Mouse (Mus musculus) skeletal muscle tissue, postnatal 0 days (tissue): ENCODE measurements around the gene Zbtb32. TPM values are rescaled to one million over a fixed set of nuclear protein-coding genes. Genes with fewer than 3 reads are reported as not detected.

Experiments
- microRNA-seq, 2 experiments: library from miRNA; unstranded; fragments of <30 nt; microRNA quantifications; one replicate each; pipeline ENCODE4; 2016
- polyA plus RNA-seq: library from polyadenylated mRNA; unstranded; fragments of >200 nt; fragmentation: Nextera tagmentation; extraction: Ambion mirVana; gene quantifications from 2 replicates; pipeline ENCODE4 v1.2.1, GENCODE M21; 2015

The Zbtb32 gene
- 0.10 and 0.15 TPM in 2 replicates for polyA plus RNA-seq

DNA sequence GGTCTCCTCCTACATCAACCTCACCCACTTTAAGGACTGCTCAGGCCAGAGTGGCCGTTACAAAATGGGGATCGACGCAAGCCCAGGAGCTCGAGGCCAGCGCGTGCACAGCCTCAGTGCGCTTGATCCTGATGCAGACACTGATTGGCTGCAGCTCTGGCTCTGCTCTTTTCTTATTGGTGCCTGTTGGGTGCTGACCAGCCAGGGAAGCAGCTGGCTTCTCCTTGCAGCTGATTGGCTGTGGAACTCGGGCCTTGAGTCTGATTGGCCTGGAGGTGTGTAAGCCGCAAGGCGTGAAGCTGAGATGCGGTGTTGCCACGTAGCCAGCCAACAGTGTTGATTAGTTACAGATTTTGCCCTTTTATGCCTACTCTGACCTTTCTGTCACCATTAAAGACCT is at the start of gene Zbtb32:
Gene Zbtb32 (minus strand): TSS at position 124 of the 400 bp plus-strand sequence.

GRCm38 (mm10) chr7:30635752-30636151 is 37.0 kb upstream of the Zbtb32 start, which contains the start of gene Etv2:
Gene Etv2 (minus strand): TSS chr7:30635852.

DNA sequence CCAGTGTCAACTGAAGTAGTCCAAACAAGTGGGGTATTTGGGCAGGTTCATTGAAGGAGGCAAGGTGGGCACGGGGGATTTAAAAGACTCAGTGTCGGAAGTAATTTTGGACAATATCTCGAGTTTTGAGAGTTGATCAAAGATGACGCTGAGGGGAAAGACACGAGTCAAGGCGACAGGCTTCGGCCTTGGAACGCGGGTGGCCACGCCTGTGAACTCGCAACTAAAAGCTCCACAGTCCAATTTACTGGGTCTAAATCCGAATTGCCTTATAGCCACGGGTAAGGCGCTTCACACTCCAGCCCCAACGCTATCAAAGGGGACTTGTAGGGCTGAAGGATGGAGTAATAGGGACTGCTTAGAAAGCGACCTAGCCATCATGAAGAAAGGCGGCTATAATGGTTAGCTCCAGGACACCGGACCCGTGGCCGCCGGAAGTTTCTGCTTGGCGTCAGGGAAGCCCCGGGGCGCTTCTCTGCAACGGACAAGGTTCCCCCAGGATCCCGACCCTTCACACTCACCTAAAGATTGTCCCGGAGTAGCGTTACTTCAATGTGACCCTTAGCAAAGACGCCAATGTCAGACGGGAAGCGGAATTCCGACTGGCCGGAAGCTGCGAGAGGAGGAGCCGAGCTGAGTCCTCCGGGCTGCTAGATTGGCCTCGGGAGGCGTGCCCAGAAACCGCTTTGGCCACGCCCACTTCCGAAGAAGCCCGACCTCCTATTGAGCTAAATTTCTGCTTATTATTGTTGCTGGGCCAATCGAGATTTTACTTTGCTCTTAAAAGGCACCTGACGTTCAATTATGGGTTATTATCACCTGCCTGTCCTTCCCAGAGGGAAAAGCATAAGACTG is 27.0 kb upstream of the Zbtb32 start, which contains the start of gene Cox6b1:
Gene Cox6b1 (minus strand): TSS at position 622 of the 855 bp plus-strand sequence.

DNA sequence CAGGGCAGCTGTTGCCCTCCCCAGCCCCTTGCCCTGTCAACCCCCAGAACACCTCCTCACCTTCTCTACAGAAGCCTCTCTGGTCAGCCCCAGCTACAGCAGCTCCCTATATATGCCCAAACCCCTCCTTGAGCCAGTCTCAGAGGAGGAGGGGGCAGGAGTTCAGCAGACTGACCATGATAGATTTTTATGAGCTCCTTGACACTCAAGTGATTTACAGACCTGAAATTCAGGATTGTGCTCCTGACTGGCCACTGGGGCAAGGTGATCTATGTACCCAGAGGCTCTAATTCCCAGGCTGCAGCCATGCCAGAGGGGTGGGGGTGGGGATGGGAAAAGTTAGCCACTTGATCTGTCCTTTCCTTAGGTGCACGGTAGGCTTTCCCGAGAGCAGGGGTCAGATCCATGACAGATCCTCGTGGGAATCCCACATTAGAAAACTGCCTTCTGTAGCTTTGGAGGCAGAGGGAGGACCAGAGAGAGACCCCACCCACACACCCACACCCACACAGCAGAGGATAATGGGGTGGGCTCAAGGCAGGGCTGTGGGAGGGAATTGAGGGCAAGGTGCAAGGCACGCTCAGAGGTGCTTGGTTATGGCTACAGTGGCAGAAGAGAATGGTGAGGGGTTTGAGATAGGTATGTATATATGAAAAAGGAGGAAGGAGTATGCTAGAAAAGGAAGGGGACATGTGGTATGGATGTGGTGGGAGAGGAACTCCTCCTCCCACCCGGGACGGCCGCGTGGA is 14.1 kb upstream of the Zbtb32 start, which contains the start of gene Upk1a:
Gene Upk1a (minus strand): TSS at position 194 of the 749 bp plus-strand sequence.

DNA sequence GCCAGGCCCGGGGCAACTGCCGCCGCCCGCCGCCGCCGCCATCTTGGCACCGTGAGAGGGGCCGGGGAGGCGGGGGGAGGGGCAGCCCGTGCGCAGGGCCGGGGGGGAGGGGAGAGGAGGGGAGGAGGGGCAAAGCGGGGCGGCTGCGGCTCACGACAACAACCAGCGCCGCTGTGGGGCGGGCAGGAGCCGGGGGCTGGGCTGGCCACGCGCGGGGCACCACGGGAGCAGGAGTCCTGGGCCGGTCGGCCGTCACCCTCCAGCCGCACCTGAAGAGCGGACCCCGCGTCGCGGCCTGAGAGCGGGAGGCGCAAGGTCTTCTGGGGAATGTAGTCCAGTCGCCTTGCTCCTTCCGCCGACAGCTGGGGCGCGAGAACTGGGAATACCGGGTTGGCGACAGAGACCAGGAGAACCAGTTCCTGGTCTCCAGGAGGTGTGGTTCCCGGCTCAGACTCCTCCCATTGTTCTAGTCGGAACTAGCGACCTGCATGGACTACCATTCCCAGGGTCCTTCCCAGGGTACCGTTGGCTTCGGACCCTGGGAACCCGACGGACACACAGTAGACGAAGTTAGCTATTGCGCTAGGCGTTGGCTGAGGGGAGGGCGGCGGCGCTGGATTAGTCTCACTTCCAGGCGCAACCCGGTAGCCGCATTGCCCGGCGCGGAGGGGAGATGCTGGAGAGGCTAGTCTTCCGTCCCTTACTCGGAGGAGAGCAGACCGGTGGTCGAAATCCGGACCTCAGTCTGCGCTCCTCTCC is 9.9 kb downstream of the Zbtb32 start, which contains the start of gene Kmt2b:
Gene Kmt2b (minus strand): TSS at position 51 of the 759 bp plus-strand sequence.

GRCm38 (mm10) chr7:30564970-30565571 is 33.6 kb downstream of the Zbtb32 start, which contains the start of gene Igflr1:
Gene Igflr1 (plus strand): TSS chr7:30565427.

GRCm38 (mm10) chr7:30563117-30563905 is 35.4 kb downstream of the Zbtb32 start, which contains the start of the genes U2af1l4, Gm49396 and Psenen:
Gene U2af1l4 (plus strand): TSS chr7:30563301.
Gene Gm49396 (plus strand): TSS chr7:30563344.
Gene Psenen (minus strand): TSS chr7:30563627.

DNA sequence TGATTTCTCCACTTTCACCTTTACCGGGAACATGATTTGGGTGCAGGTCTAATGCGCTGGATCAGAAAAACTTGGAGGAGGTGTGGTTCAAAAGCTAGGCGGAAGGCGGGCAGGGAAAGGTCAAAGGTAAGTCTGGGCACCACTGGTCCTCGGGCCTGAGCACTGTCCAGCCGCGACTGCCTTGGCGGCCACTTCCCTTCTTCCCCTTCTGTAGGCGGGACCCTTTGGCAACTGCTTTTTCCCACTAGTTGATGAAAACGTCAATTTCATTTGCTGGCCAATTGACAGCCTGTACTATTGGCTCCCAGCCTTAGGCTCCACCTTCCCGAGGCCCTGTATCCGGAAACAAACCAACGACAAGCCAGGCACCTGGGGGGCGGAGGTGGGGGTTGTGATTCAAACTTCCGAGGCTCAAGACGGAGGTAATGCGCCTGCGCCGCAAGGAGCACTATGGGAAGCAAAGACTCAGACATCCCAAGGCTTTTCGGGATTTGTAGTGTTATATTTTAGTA is 39.2 kb downstream of the Zbtb32 start, which contains the start of gene Lin37:
Gene Lin37 (minus strand): TSS at position 396 of the 512 bp plus-strand sequence.

DNA sequence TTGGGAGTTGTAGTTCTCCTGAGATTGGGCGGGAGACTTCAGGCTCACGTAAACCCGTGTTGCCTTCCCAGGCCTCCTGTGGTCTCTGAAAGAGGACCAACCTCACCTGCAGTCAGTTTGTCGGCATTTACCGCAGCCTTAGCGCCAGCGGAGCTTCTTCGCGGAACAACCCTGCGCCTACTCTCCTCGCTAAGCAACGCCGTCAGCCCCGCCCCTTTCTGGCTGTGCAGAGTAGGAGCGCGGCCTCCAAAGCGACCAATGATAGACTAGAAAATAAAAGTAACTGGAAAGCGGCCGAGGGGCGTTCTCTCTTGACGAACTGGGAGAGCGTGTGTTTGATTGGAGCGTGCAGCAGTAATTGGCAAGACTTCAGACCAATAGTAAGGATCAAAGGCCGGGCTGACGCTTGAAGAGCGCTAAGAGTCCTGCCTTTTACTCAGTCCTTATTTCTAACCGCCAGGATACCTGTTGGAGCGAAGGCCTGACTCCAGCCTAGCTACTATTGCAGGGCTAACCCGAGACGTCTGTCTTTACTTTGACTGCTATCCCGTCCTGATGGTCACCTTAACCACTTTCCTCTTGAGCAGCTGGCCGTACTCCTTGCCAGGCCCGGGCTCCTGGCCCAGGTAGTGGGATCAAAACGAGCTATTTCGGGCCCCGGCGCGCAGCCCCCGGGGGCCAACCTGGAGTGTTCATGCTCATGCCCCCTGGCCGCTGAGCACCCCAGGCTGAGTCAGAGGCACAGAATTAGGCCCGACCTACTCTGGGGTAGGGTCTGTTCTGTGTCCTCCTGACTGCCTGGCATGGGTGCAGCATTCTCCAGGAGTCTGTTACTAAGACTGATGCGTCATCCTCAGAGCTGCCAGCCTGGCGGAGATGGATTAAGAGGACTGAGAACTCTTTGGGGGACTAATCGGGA is 46.3 kb downstream of the Zbtb32 start, which contains the start of the genes Hspb6 and Proser3:
Gene Hspb6 (plus strand): TSS at position 77 of the 919 bp plus-strand sequence.
Gene Proser3 (minus strand): TSS at position 198 of the 919 bp plus-strand sequence.

Small RNA genes within 50 kb of the gene (microRNA-seq; reads per million reads assigned to microRNA genes)
- gene Gm38670 (1.2 to 1.3 reads per million in 2 experiments), gene Mir3569 (0 reads per million in 2 experiments)

Other genes starting within 250 kb of the Zbtb32 start
- gene Lrfn3, start 236.1 kb downstream of the Zbtb32 start, polyA plus RNA-seq = 1.1 TPM in 2 replicates
- 68.8 and 91.3 TPM in 2 replicates for gene Tyrobp, start 185.1 kb downstream of the Zbtb32 start, polyA plus RNA-seq
- 2.9 and 3.6 TPM in 2 replicates for gene Hcst, start 179.1 kb downstream of the Zbtb32 start, polyA plus RNA-seq
- gene Nfkbid, start 177.2 kb downstream of the Zbtb32 start, polyA plus RNA-seq = 0.27 and 0.44 TPM in 2 replicates
- 2.2 and 2.6 TPM in 2 replicates for gene Aplp1, start 153.4 kb downstream of the Zbtb32 start, polyA plus RNA-seq
- gene Kirrel2, start 141.2 kb downstream of the Zbtb32 start, polyA plus RNA-seq = 0.09 and 0.23 TPM in 2 replicates
- 0.10 TPM in 1 of 2 replicates, not detected in the other for gene Nphs1, start 140.6 kb downstream of the Zbtb32 start, polyA plus RNA-seq
- 0.07 TPM in 1 of 2 replicates, not detected in the other for gene Prodh2, start 105.3 kb downstream of the Zbtb32 start, polyA plus RNA-seq
- 1.6 and 1.7 TPM in 2 replicates for gene Arhgap33, start 63.8 kb downstream of the Zbtb32 start, polyA plus RNA-seq
- 249 and 337 TPM in 2 replicates for gene Hspb6, start 46.7 kb downstream of the Zbtb32 start, polyA plus RNA-seq
- 3.3 TPM in 2 replicates for gene Proser3, start 46.6 kb downstream of the Zbtb32 start, polyA plus RNA-seq
- gene Lin37, start 39.1 kb downstream of the Zbtb32 start, polyA plus RNA-seq = 27.5 and 27.9 TPM in 2 replicates
- 84.5 and 85.4 TPM in 2 replicates for gene U2af1l4, start 35.6 kb downstream of the Zbtb32 start, polyA plus RNA-seq
- 3.2 and 3.3 TPM in 2 replicates for gene Gm49396, start 35.6 kb downstream of the Zbtb32 start, polyA plus RNA-seq
- 120 and 135 TPM in 2 replicates for gene Psenen, start 35.3 kb downstream of the Zbtb32 start, polyA plus RNA-seq
- 0.66 and 1.7 TPM in 2 replicates for gene Igflr1, start 33.5 kb downstream of the Zbtb32 start, polyA plus RNA-seq
- gene Kmt2b, start 10.2 kb downstream of the Zbtb32 start, polyA plus RNA-seq = 3.0 and 3.9 TPM in 2 replicates
- gene Upk1a, start 13.9 kb upstream of the Zbtb32 start, polyA plus RNA-seq = 0.39 and 0.53 TPM in 2 replicates
- 1,910 and 2,111 TPM in 2 replicates for gene Cox6b1, start 27.2 kb upstream of the Zbtb32 start, polyA plus RNA-seq
- not detected in 2 replicates for gene Etv2, start 36.9 kb upstream of the Zbtb32 start, polyA plus RNA-seq
- gene Rbm42, start 51.4 kb upstream of the Zbtb32 start, polyA plus RNA-seq = 65.4 and 67.4 TPM in 2 replicates
- 7.5 and 9.5 TPM in 2 replicates for gene Haus5, start 66.1 kb upstream of the Zbtb32 start, polyA plus RNA-seq
- not detected in 2 replicates for gene Pmis2, start 72.7 kb upstream of the Zbtb32 start, polyA plus RNA-seq
- 0.33 TPM in 1 of 2 replicates, not detected in the other for gene 2200002J24Rik, start 100.0 kb upstream of the Zbtb32 start, polyA plus RNA-seq
- gene Atp4a, start 113.3 kb upstream of the Zbtb32 start, polyA plus RNA-seq = 0.15 and 0.22 TPM in 2 replicates
- gene Tmem147, start 130.6 kb upstream of the Zbtb32 start, polyA plus RNA-seq = 227 and 250 TPM in 2 replicates
- 0.21 TPM in 1 of 2 replicates, not detected in the other for gene Gapdhs, start 144.8 kb upstream of the Zbtb32 start, polyA plus RNA-seq
- gene Sbsn, start 152.6 kb upstream of the Zbtb32 start, polyA plus RNA-seq = 0.45 and 25.6 TPM in 2 replicates
- gene Dmkn, start 164.8 kb upstream of the Zbtb32 start, polyA plus RNA-seq = 0.51 and 65.3 TPM in 2 replicates
- gene Krtdap, start 189.0 kb upstream of the Zbtb32 start, polyA plus RNA-seq = 8.3 and 219 TPM in 2 replicates
- 1.0 and 6.6 TPM in 2 replicates for gene Ffar2, start 224.9 kb upstream of the Zbtb32 start, polyA plus RNA-seq